Mouse (Mus musculus): ENCODE results near the gene Selenov.

DNA sequence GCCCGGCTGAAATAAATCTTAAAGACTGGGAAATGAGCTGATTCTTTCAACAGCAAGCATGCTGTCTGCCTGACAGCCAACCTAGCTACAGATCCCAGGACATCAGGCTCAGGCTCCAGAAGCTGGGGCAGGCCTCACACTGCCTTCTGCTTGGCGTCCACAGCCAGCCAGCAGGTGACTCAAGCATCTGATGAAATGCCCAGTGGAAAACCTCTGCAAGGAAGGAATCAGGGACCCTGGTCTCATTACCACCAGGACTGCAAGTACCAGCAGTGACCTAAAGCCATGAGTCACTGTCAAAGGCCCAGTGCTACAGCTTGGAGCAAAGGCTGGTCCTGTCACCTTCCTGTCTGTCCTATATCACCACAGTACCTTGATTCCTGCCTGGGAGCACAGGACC lies 44.5 kb upstream of the Selenov start:
- TF ChIP-seq CTCF (IDR thresholded peaks at IDR 0.05; ENCODE audit: low read depth, low read length) (no peak), POLR2A (IDR thresholded peaks at IDR 0.05; ENCODE audit: borderline replicate concordance, low read depth, low read length) (no peak)

Measured in bone marrow macrophage, adult 2 months (primary cell).